Mouse (Mus musculus) testis, postnatal 10 days (tissue): ENCODE measurements around the gene Nf1.
A peak's percentile ranks its signal among the peaks of the same experiment; 100 is the strongest.

ENCODE experiments used
- DNase-seq: peaks from one replicate; pipeline ENCODE4 v3.0.0; 2021; ENCODE audit warnings: low spot score

Gene Nf1

GRCm38 (mm10) chr11:79329585-79329984 lies 9.9 kb upstream of the Nf1 start:
- DNase-seq = no peak

DNA sequence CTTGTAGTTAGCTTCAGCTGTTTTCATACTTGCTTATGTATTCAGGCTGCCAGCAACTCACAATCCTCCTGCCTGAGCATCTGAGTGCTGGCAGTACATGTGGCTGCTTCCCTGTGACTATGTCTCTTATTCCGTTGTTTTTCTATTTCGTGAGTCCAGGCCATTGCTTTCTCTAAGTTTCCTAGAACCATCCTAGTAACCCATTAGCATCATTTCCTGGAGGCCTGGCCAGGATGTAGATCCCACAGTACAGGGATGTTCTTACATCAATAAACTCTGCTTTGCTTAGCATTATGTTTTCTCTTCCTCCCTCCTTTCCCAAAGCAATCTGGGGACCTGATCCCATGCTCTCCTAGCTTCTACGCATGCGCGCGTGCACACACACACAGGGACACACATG lies 4.4 kb upstream of the Nf1 start:
- no peak for DNase-seq

GRCm38 (mm10) chr11:79336722-79337267 lies 2.7 kb upstream of the Nf1 start:
- peak; percentile 55 for DNase-seq

GRCm38 (mm10) chr11:79338621-79339020 lies 872 bp upstream of the Nf1 start:
- no peak for DNase-seq

DNA sequence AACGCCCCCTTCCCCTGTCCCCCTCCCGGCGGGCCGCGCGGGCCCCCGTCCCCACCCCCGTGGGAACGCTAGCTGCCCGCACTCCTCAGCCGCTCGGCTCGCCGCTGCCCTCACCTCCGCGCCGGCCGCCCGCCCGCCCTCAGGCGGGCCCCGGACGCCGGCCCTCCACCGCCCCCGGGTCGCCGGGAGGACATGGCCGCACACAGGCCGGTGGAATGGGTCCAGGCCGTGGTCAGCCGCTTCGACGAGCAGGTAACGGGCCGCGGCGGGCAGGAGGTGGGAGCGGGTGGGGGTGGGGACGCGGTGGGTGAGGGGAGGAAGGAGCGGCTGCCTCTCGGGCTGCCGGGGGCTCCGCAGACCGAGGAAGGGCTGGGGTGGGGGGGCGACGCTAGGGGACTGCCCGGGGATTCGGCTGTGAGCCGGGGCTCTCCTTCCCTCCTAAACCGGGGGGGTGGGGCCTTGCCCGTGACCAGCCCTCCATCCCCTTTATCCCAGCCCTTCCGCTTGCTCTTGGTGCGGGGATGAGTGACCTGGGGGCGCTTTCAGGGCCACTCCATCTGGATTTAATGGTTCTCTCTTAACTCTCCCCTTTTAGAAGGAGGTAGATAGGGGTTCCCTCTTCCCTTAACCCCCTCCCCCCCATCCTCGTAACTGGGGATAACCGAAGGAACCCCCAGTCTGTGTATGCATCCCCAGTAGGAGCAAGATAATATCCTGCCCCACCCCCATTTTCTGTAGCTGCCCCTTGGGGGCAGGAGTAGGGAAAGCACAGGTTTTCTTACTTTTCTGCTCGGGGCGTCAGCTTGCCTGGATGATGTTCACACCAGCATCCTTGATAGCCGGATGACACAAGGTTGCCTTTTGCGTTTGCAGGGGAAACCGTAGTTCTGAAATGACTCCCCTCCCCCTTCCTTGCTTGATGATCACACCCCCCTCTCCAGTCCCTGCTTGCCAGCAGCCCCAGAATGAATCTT lies 602 bp downstream of the Nf1 start:
- DNase-seq = peak; percentile 74

GRCm38 (mm10) chr11:79356995-79357394 lies 17.5 kb downstream of the Nf1 start:
- no peak for DNase-seq

- DNase-seq = no peak
These were observed 17.9 kb downstream of the Nf1 start for GRCm38 (mm10) chr11:79357397-79357796.

GRCm38 (mm10) chr11:79364956-79365355 lies 25.5 kb downstream of the Nf1 start:
- DNase-seq = no peak

GRCm38 (mm10) chr11:79366284-79366683 lies 26.8 kb downstream of the Nf1 start:
- DNase-seq = no peak

DNA sequence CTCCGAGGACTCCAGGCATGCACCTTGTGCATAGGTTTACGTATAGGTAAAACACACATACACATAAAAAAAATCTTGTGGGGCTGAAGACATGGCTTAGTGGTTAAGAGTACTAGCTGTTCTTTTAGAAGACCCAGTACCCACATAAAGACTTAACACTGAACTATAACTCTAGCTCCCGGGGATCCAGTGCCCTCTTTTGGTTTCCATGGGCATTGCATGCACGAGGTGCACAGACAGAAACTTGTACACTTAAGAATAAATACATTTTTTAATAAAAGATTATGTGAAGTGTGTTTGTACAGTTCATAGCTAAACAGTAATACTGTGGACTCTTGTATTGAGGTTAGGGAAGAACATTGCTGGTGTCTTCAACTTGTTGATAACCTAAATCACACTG lies 33.5 kb downstream of the Nf1 start:
- no peak for DNase-seq

GRCm38 (mm10) chr11:79398336-79398735 lies 58.8 kb downstream of the Nf1 start:
- peak; percentile 95 for DNase-seq

DNA sequence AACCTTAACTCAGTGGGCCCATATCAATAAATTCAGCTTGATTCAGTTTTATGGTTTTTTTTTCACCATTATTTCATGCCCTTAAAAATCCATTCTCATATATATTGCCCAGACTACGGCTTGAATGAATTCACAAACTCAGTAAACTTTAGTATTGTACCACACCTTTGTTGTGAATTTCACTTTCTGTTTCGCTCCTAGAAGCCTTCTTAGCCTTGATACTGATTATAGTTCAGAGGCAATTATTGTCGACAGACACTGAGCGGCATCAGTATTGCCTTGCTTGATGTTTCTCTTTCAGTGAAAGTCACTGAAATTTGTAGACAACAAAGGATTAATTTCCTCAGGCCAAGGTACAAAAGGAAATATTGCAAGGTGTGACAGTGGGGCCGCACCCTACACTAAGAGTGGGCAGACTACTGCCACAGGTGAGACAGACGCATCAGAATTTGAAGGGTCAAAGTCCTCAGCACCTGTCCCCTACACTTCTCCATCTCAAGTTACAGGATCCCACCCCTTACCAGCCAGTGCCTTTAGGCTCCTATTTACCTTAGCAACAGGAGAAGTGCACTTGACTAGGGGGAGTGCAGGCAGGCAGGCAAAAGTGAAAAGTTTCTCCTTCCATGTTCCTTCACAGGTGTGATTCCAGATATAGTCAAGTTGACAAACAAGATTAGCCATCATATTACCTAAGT lies 64.3 kb downstream of the Nf1 start:
- no peak for DNase-seq

- DNase-seq = no peak
These were observed 74.4 kb downstream of the Nf1 start for GRCm38 (mm10) chr11:79413761-79414513.

- DNase-seq = no peak
These were observed 83.0 kb downstream of the Nf1 start for GRCm38 (mm10) chr11:79422496-79422895.

DNA sequence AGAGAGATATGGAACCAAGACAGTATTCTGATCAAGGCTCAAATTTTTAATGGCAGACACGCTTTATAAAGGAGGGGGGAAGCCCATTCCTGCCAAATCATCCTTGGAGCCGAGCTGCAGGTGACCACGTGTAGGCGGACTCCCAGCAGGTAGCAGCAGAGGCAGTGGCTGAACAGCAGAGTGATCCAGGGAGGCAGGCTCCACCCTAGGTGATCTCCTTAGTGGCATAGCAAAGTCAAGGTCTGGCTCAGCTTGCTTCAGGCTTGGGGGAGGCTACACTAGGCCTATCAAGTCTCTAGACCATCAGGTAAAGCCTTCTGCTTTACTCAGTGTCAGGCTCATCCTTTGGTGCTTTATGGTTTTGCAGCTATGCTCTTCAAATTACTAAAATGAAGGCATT lies 87.1 kb downstream of the Nf1 start:
- DNase-seq = no peak

- no peak for DNase-seq
These were observed 88.1 kb downstream of the Nf1 start for GRCm38 (mm10) chr11:79427638-79428037.

- DNase-seq = no peak
These were observed 95.8 kb downstream of the Nf1 start for GRCm38 (mm10) chr11:79435252-79435651.

- no peak for DNase-seq
These were observed 108.9 kb downstream of the Nf1 start for GRCm38 (mm10) chr11:79448361-79448760.

GRCm38 (mm10) chr11:79452966-79453365 lies 113.5 kb downstream of the Nf1 start:
- no peak for DNase-seq

DNA sequence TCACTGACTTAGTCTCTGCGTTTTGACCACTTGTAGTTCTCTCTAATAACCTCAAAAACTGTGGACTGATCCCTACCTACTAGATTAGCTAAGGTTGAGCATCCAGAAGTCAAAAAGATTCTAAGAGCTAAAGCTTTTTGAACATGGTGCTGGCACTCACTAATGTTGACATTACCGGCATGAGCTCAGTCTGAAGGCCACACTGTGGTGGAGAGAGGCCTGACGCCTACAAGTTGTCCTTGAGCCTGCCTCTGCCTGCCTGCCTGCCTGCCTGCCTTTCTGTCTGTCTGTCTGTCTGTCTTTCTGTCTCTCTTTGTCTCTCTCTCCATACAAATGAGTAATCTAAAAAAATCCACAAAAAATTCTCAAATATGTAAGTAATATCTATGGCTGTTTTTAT lies 118.4 kb downstream of the Nf1 start:
- DNase-seq = no peak

GRCm38 (mm10) chr11:79459846-79460245 lies 120.4 kb downstream of the Nf1 start:
- no peak for DNase-seq

- DNase-seq = no peak
These were observed 121.4 kb downstream of the Nf1 start for GRCm38 (mm10) chr11:79460756-79461450.
